Mouse (Mus musculus) T-cell, adult 66 days (primary cell): ENCODE measurements around the gene Olfr1107. TPM values are rescaled to one million over a fixed set of nuclear protein-coding genes. Genes with fewer than 3 reads are reported as not detected.

Experiments used
- total RNA-seq, 2 experiments: library from RNA; stranded (reverse); gene quantifications; 3 replicates in 1 of 2; 4 replicates in 1 of 2; pipeline ENCODE4 v1.2.4; 2023

The Olfr1107 gene
- total RNA-seq, result not detected

GRCm38 (mm10) chr2:87075717-87076116 is at the start of gene Olfr1107:
TSS of gene Olfr1107 (minus strand) at chr2:87075817.

DNA sequence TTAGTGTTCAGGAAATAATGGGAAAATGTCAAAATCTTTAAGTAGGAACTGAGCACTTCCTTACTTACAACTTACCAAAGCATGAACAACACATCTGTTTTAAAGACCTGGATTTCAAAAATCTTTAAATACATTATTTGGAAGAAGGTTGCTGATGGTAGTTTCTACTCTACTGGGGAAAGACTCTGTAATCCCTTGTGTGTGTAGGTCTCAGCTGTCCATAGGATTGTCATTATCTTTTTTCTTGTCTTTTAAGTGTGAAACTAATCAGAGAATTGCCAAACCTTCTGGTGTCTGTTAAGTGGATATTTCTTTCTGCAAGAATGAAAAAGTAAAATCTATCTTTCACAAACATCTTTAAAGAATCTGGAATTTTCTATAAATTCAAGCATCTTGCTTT is 38.9 kb upstream of the Olfr1107 start, which contains the start of gene Olfr259:
Gene Olfr259 (minus strand): TSS at position 101 of the 400 bp plus-strand sequence.

GRCm38 (mm10) chr2:87095908-87096307 is 20.3 kb upstream of the Olfr1107 start, which contains the start of gene Olfr1109:
TSS of gene Olfr1109 (minus strand) at chr2:87096008.

GRCm38 (mm10) chr2:87052173-87052572 is 23.4 kb downstream of the Olfr1107 start, which contains the start of gene Olfr1106:
TSS of gene Olfr1106 (minus strand) at chr2:87052273.

DNA sequence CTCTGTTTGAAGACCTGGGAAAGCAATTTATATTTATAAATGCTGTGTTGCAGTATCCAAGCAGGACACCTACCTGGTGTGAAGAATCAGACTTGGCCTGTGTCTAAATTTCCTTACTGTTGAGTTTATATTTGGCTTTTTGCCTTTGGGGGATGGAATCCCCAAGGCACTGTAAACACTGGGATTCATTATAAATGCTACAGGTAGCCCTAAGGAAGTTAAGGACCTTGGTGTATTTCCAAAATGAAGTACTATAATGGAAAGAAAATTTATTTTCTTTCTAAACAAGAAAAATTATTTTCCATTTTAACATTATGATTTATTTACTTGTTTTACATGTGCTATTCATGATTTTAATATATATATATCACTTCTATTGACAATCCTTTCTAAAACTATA is 39.2 kb downstream of the Olfr1107 start, which contains the start of gene Olfr1105:
Gene Olfr1105 (minus strand): TSS at position 101 of the 400 bp plus-strand sequence.

DNA sequence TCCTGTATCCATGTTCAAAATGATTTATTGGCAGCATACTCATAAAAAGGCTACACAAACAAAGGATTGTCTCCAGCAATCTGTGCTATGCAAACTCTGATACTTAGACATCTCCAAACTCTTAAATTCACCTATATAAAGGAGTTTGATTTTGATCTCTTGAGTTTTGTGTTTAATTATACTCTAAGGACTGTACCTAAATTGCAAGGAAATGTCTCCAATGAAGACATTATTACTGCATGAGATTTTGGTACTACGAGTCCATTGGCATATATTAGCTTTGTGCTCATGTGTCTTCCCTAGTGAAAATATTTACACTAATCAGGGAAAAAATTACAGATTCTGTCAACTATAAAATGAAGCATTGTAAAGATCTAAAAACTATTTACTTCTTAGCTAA is 48.6 kb downstream of the Olfr1107 start, which contains the start of gene Olfr1104:
Gene Olfr1104 (minus strand): TSS at position 101 of the 400 bp plus-strand sequence.

Other genes with a start within 250 kb of the Olfr1107 start
- not detected for gene Olfr1095, start 224.1 kb downstream of the Olfr1107 start, total RNA-seq
- not detected for gene Gm13723, start 201.0 kb downstream of the Olfr1107 start, total RNA-seq
- not detected for gene Olfr1097, start 183.6 kb downstream of the Olfr1107 start, total RNA-seq
- gene Olfr1098, start 151.3 kb downstream of the Olfr1107 start, total RNA-seq, result not detected
- gene Olfr1099, start 115.1 kb downstream of the Olfr1107 start, total RNA-seq, result not detected
- gene Olfr1100, start 95.9 kb downstream of the Olfr1107 start, total RNA-seq, result not detected
- gene Olfr1101, start 84.6 kb downstream of the Olfr1107 start, total RNA-seq, result not detected
- gene Olfr1102, start 77.4 kb downstream of the Olfr1107 start, total RNA-seq, result not detected
- not detected for gene Olfr1104, start 48.7 kb downstream of the Olfr1107 start, total RNA-seq
- gene Olfr1105, start 39.3 kb downstream of the Olfr1107 start, total RNA-seq, result not detected
- not detected for gene Olfr1106, start 23.5 kb downstream of the Olfr1107 start, total RNA-seq
- not detected for gene Olfr1109, start 20.2 kb upstream of the Olfr1107 start, total RNA-seq
- gene Olfr259, start 38.8 kb upstream of the Olfr1107 start, total RNA-seq, result not detected
- gene Olfr1110, start 64.5 kb upstream of the Olfr1107 start, total RNA-seq, result not detected
- gene Olfr1111, start 76.8 kb upstream of the Olfr1107 start, total RNA-seq, result not detected
- gene Olfr1112, start 112.0 kb upstream of the Olfr1107 start, total RNA-seq, result not detected
- not detected for gene Olfr1113, start 133.2 kb upstream of the Olfr1107 start, total RNA-seq
- gene Olfr1115, start 172.2 kb upstream of the Olfr1107 start, total RNA-seq, result not detected
- not detected for gene Olfr1116, start 191.7 kb upstream of the Olfr1107 start, total RNA-seq
- not detected for gene Olfr1118, start 231.8 kb upstream of the Olfr1107 start, total RNA-seq